Mouse (Mus musculus): ENCODE results near the gene Igf2r. TPM values are rescaled to one million over a fixed set of nuclear protein-coding genes. Genes with fewer than 3 reads are reported as not detected.
A peak's percentile ranks its signal among the peaks of the same experiment; 100 is the strongest.

The Igf2r gene
- polyA plus RNA-seq, 1 experiment from 2014 or later: 12.5 TPM

GRCm38 (mm10) chr17:12754243-12755007 is 15.0 kb downstream of the Igf2r start:
- peaks cover 48% of the 10 kb centered on the region for H3K4me1 ChIP-seq (replicated peaks)
- no peak overlapping the region for H3K4me3 ChIP-seq
- H3K4me2 ChIP-seq: no peak overlapping the region
- no peak overlapping the region for H3K9ac ChIP-seq
- no peaks in the 10 kb centered on the region for H3K27me3 ChIP-seq
- ATAC-seq (ENCODE audit: low FRiP score): no peak
- WGBS: 90% methylated on average over 3 of the region's 3 CpGs
- no peak overlapping the region for H3K27ac ChIP-seq
- no peaks in the 10 kb centered on the region for H3K36me3 ChIP-seq
- H3K9me3 ChIP-seq: no peaks in the 10 kb centered on the region

GRCm38 (mm10) chr17:12753050-12753449 is 16.4 kb downstream of the Igf2r start:
- H3K27me3 ChIP-seq: no peaks in the 10 kb centered on the region
- H3K4me1 ChIP-seq (replicated peaks): peaks cover 43% of the 10 kb centered on the region
- 80% methylated on average over 4 of the region's 4 CpGs for WGBS
- no peak overlapping the region for H3K27ac ChIP-seq
- no peak overlapping the region for H3K4me2 ChIP-seq
- peaks cover 6% of the 10 kb centered on the region; the same call in 1 of the 2 replicates for H3K36me3 ChIP-seq
- H3K9ac ChIP-seq: no peak overlapping the region
- H3K9me3 ChIP-seq: no peaks in the 10 kb centered on the region
- no peak for ATAC-seq (ENCODE audit: low FRiP score)
- no peak overlapping the region for H3K4me3 ChIP-seq

- Histone ChIP-seq H3K4me1 (replicated peaks) (peaks cover 40% of the 10 kb centered on the region), H3K36me3 (peaks cover 13% of the 10 kb centered on the region; the same call in 1 of the 2 replicates), H3K9ac (no peak overlapping the region), H3K27ac (peak overlapping the region; percentile 30; the same call in 1 of the 2 replicates), H3K9me3 (no peaks in the 10 kb centered on the region), H3K4me3 (no peak overlapping the region), H3K4me2 (no peak overlapping the region), H3K27me3 (no peaks in the 10 kb centered on the region)
- no peak for ATAC-seq (ENCODE audit: low FRiP score)
- WGBS: 80% methylated on average over 4 of the region's 4 CpGs
Observed at GRCm38 (mm10) chr17:12751641-12752040, 17.8 kb downstream of the Igf2r start.

- H3K4me3 ChIP-seq: no peak overlapping the region
- H3K27me3 ChIP-seq: no peaks in the 10 kb centered on the region
- ATAC-seq (ENCODE audit: low FRiP score): peak; percentile 61; the same call in 1 of the 2 replicates
- H3K36me3 ChIP-seq: peaks cover 14% of the 10 kb centered on the region; the same call in 1 of the 2 replicates
- no peak overlapping the region for H3K4me2 ChIP-seq
- no peaks in the 10 kb centered on the region for H3K9me3 ChIP-seq
- no peak overlapping the region for H3K9ac ChIP-seq
- H3K27ac ChIP-seq: peak overlapping the region; percentile 15; the same call in 1 of the 2 replicates
- WGBS: 47% methylated on average over 4 of the region's 4 CpGs
- H3K4me1 ChIP-seq (replicated peaks): peaks cover 40% of the 10 kb centered on the region
Observed at GRCm38 (mm10) chr17:12751218-12751617, 18.2 kb downstream of the Igf2r start.

- peaks cover 19% of the 10 kb centered on the region for H3K36me3 ChIP-seq
Observed at GRCm38 (mm10) chr17:12750591-12751170, 18.8 kb downstream of the Igf2r start.

GRCm38 (mm10) chr17:12749421-12750367 is 19.8 kb downstream of the Igf2r start:
- Histone ChIP-seq H3K27me3 (no peaks in the 10 kb centered on the region), H3K9ac (no peak overlapping the region), H3K36me3 (peaks cover 29% of the 10 kb centered on the region), H3K9me3 (no peaks in the 10 kb centered on the region), H3K4me3 (no peak overlapping the region), H3K4me1 (replicated peaks) (peaks cover 34% of the 10 kb centered on the region), H3K4me2 (no peak overlapping the region), H3K27ac (peak overlapping the region; percentile 58)
- ATAC-seq (ENCODE audit: low FRiP score): no peak
- 55% methylated on average over 8 of the region's 8 CpGs for WGBS

More at GRCm38 (mm10) chr17:12750591-12751170, 18.8 kb downstream of the Igf2r start:
- Histone ChIP-seq H3K9ac (no peak overlapping the region), H3K9me3 (no peaks in the 10 kb centered on the region), H3K27ac (peak overlapping the region; percentile 15; the same call in 1 of the 2 replicates), H3K27me3 (no peaks in the 10 kb centered on the region), H3K4me1 (replicated peaks) (peaks cover 40% of the 10 kb centered on the region), H3K4me2 (no peak overlapping the region), H3K4me3 (no peak overlapping the region)
- ATAC-seq (ENCODE audit: low FRiP score): no peak
- 74% methylated on average over 9 of the region's 9 CpGs for WGBS

- Histone ChIP-seq H3K4me1 (replicated peaks) (peaks cover 34% of the 10 kb centered on the region), H3K4me2 (no peak overlapping the region), H3K36me3 (peaks cover 66% of the 10 kb centered on the region), H3K9me3 (peaks cover 22% of the 10 kb centered on the region; the same call in 1 of the 2 replicates), H3K9ac (no peak overlapping the region), H3K27ac (no peak overlapping the region), H3K4me3 (no peak overlapping the region), H3K27me3 (no peaks in the 10 kb centered on the region)
- WGBS: 88% methylated on average over 4 of the region's 4 CpGs
- ATAC-seq (ENCODE audit: low FRiP score): no peak
Observed at GRCm38 (mm10) chr17:12745761-12746160, 23.7 kb downstream of the Igf2r start.

- Histone ChIP-seq H3K4me3 (no peak overlapping the region), H3K27me3 (no peaks in the 10 kb centered on the region), H3K4me1 (replicated peaks) (peaks cover 18% of the 10 kb centered on the region), H3K9ac (no peak overlapping the region), H3K4me2 (no peak overlapping the region), H3K9me3 (peaks cover 22% of the 10 kb centered on the region; the same call in 1 of the 2 replicates), H3K36me3 (peaks cover 82% of the 10 kb centered on the region), H3K27ac (no peak overlapping the region)
- WGBS: 68% methylated on average over 1 of the region's 1 CpGs
- no peak for ATAC-seq (ENCODE audit: low FRiP score)
Observed at GRCm38 (mm10) chr17:12744071-12744470, 25.4 kb downstream of the Igf2r start.

GRCm38 (mm10) chr17:12742151-12742908 is 27.1 kb downstream of the Igf2r start:
- Histone ChIP-seq H3K27ac (no peak overlapping the region), H3K9me3 (peaks cover 22% of the 10 kb centered on the region; the same call in 1 of the 2 replicates), H3K36me3 (peaks cover 88% of the 10 kb centered on the region), H3K4me2 (peak overlapping the region; percentile 64), H3K4me1 (replicated peaks) (0 out of 2 replicates have a peak, but pooled peaks cover 12% of the 10 kb centered on the region), H3K27me3 (no peaks in the 10 kb centered on the region), H3K9ac (peak overlapping the region; percentile 71), H3K4me3 (peak overlapping the region; percentile 46)
- whole genome bisulfite sequencing: 58% methylated on average over 38 of the region's 38 CpGs
- ATAC-seq (ENCODE audit: low FRiP score): peak; percentile 37

- peak overlapping the region; percentile 46 for H3K4me3 ChIP-seq
- peak overlapping the region; percentile 71 for H3K9ac ChIP-seq
- H3K9me3 ChIP-seq: peaks cover 22% of the 10 kb centered on the region; the same call in 1 of the 2 replicates
- ATAC-seq (ENCODE audit: low FRiP score): peak; percentile 78
- 58% methylated on average over 39 of the region's 45 CpGs for WGBS
- H3K27ac ChIP-seq: peak overlapping the region; percentile 64
- peaks cover 94% of the 10 kb centered on the region for H3K36me3 ChIP-seq
- H3K4me2 ChIP-seq: peak overlapping the region; percentile 64
- H3K27me3 ChIP-seq: no peaks in the 10 kb centered on the region
- H3K4me1 ChIP-seq (replicated peaks): 0 out of 2 replicates have a peak, but pooled peaks cover 12% of the 10 kb centered on the region
Observed at GRCm38 (mm10) chr17:12741218-12741968, 28.1 kb downstream of the Igf2r start.
